Mouse (Mus musculus) heart, postnatal 4 days (tissue): ENCODE measurements around the gene Cnga1. TPM values are rescaled to one million over a fixed set of nuclear protein-coding genes. Genes with fewer than 3 reads are reported as not detected.

ENCODE experiments used
- DNase-seq: peaks from one replicate; pipeline ENCODE4 v3.0.0; 2021
- total RNA-seq, 2 experiments: library from RNA; stranded (reverse); gene quantifications; 2 replicates each; pipeline ENCODE4 v1.2.3; 2021

Cnga1 gene
- total RNA-seq: not detected

GRCm38 (mm10) chr5:72644175-72644574 is at the start of gene Cnga1:
Gene Cnga1 (minus strand): TSS chr5:72644275.
- DNase-seq: no peak

GRCm38 (mm10) chr5:72690516-72690915 is 46.4 kb upstream of the Cnga1 start:
- no peak for DNase-seq

DNA sequence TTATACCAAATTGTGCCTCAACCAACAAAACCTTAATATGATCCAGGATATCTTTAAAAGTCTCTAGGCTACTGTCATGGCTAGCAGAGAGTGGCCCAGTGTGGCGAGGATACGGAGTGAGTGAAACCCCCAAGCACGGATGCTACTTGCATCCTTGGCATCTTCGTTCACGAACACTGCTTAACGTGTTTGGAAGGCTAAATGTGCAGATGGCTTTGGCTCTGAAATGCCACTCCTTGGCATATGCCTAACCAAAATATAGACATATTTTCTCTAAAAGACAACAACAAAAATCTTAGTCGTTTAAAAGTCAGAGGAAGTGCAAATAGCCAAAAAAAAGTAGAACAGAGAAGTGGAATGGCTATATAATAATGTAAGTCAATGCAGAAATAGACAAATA is 45.5 kb upstream of the Cnga1 start:
- DNase-seq: no peak

DNA sequence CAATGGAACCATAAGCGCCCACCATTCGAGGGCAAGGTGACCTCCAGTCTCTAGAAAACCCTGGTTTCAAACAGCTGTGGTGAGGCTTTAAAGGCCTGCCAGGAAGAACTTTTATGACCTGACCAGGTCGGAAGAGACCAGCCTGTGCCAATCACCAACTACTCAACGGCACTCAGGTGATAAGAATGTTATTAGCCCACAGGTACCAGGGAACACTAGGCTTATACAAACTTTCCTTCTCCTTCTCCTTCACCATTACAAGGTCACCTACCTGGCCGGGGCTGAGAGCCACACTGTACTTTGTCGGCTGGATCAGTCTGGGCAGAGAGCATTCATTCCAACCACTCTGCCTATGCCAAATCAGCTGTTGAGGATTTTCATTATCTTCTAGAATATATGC is 37.4 kb upstream of the Cnga1 start:
- no peak for DNase-seq

- DNase-seq: no peak
Observed at GRCm38 (mm10) chr5:72674994-72675542, 31.0 kb upstream of the Cnga1 start.

GRCm38 (mm10) chr5:72671017-72671699 is 27.1 kb upstream of the Cnga1 start:
- no peak for DNase-seq

GRCm38 (mm10) chr5:72668351-72668750 is 24.3 kb upstream of the Cnga1 start:
- DNase-seq: no peak

DNA sequence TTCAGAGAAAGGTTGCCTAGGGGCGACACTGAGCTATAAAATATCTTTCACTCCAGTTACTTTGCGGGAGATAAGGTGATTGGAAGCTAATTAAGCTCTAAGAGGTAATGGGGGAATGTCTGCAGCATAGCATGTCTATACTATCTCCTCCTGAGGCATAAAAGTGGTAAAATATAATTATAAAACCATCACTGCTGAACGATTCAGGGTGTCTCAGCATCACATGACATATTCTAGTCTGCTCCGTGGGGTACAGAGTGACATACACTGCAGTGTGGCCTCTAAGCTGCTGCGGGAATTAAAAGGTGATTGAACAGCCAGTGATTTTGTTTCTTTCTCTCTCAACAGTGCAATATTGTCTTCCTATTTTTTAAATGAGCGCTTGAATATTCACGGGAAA is 22.4 kb upstream of the Cnga1 start:
- DNase-seq: no peak

GRCm38 (mm10) chr5:72665281-72665680 is 21.2 kb upstream of the Cnga1 start:
- peak; percentile 67 for DNase-seq

- DNase-seq: no peak
Observed at GRCm38 (mm10) chr5:72664854-72665253, 20.8 kb upstream of the Cnga1 start.

DNA sequence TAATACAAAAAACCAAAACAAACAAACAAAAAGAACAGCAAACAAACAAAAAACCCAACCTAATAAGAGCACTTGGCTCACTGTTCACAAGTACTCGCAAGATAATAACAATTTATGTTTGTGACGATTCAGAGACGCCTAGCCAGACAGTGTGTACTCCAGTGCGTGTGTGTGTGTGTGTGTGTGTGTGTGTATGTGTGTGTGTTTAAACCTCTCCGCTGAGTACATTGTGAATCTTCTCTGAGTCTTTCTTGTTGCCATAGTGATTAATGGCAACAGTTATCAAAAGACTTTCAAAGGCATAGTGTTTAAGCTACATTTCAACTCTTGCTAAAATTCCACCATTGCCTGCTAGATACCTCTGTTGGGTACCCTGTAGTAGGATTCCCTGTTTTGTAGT is 20.1 kb upstream of the Cnga1 start:
- no peak for DNase-seq

DNA sequence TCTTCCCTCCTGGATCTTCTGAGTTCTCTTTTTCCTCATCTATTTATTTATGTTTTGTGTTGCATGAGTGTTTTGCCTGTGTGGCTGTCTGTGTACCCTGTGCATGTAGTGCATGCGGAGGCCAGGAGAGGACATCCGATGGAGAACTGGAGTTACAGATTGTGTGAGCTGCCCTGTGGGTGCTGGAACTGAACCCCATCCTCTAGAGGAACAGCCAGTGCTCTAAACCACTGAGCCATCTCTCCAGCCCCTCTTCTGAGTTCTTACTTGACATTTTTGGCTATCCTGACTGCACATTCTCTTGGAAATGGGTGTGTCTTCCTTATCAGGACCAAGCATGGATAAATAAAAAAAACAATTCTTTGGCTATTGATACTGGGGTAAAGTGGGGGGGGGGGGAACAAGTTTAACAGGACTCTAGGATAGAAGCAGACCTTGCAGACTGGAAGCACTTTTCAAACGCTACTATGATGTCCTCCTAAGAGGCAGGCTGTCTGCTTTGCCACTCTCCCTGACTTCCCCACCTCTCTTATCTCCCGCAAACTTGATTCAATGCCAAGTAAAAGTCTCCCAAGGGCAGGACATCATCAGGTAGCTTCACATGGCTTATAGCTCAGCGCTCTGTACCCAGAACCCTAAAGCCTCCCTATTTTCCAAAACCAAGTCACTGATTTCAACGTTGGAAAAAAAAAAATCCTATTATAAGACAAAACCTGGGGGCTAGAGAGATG is 17.1 kb upstream of the Cnga1 start:
- DNase-seq: no peak

DNA sequence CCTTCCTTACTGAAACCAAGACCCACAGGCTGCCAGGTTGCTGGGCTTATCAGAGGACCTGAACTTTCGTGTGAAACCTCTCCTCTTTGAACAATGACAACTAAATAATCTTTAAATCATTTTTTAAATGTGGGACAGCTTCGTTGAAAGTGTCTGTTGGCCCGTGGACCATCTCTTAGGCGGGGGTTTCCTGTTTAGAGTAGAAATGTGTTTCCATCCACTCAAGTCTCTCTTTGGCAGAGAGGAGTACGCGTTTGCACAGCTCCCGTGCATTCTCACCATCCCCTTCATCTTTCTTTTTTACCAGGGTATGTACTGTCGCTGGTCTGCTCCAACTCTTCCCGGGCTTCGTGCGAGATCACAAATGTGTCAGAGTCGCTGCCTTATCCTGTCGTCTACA is 14.3 kb upstream of the Cnga1 start:
- no peak for DNase-seq

- no peak for DNase-seq
Observed at GRCm38 (mm10) chr5:72656270-72656791, 12.3 kb upstream of the Cnga1 start.

DNA sequence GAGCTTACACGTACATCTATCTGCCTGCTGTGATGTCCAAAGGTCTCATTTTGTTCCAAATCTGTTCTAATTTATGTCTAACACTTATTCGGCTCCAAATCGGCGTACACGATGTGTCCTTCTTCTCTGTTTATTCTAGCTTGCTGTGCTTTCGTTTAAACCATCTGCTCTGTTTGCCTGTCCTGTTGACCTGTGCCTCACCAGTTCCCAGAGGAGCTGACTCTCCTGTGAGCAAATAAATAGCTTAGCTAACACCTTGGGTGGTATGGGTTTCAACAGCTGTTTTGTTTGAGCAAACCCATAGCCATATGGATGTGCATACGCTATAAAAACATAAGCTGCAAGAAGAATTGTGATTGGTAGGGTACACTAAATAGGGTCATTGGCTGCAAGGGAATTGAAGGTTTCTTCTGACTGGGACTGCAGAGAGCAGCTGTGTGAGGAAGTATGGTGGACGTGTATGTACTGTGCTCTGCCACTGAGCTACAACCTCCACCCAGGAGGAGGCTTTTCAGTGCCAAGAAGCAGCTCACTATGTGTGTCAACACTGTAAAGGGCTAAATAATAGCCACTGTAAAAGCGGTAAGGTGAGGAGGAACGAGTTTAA is 9.1 kb upstream of the Cnga1 start:
- DNase-seq: no peak

DNA sequence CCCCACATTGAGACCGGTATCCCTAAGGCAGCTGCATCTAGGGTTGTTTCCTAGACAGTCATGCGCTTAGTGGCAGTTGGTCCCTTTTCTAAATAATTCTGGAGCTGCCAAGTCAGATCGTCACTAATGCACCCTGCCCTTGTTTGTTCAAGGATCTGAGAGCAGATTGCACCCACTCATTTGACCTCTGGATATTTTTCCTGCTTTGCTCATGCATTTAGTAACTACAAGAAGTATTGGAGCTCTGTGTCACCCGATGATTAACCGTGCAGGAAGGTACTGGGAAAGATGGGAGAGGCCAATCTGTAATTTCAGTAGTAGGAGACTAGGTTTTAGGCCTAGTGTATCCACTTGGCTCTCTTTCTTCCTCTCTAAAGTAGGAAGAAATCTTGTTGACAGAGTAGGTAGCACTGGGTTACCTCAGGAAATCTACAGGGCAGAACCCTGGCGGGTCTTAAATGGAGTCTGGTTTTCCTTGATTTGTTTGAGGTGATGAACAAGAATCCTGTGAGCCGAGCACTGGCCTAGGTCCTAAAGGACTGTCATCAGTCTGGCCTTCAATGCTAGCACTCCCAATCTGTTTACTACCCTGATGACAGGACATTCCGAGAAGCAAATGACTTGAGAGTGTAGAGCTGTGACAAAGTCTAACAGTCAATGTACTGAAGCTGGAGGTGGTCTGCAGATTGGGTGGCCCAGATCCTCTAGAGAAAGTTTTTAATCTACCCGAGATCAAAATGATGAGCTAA is 5.1 kb upstream of the Cnga1 start:
- no peak for DNase-seq

DNA sequence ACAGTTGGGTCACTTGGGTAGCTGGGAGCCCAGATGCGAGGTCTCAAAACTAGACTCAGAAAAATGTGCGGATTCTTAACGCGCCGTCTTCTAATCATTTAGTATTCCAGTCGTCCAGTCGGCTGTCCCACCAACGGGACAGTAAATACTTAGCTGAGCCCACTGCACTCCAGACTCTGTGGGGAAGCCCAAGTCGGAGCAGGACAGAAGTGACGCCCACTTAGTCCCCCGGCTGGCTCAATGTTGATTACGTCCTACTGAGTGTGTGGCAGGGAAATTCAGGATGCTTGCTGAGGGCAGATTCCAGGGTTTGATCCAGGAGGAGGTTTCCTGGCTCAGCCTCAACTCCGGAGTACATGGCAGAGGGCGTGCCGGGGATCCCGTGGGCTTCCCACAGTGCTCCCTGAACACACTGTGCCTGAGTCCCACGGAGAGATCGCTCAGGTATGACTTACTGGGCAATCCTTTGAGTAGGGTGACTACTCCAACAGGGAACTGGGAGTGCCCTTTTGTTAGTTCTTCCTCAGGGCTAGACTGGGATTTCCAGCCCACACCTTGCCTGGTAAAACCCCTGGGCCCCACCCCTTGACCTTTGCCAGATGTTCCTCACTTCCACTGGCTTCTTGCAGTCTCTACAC is 4.0 kb upstream of the Cnga1 start:
- DNase-seq: no peak

DNA sequence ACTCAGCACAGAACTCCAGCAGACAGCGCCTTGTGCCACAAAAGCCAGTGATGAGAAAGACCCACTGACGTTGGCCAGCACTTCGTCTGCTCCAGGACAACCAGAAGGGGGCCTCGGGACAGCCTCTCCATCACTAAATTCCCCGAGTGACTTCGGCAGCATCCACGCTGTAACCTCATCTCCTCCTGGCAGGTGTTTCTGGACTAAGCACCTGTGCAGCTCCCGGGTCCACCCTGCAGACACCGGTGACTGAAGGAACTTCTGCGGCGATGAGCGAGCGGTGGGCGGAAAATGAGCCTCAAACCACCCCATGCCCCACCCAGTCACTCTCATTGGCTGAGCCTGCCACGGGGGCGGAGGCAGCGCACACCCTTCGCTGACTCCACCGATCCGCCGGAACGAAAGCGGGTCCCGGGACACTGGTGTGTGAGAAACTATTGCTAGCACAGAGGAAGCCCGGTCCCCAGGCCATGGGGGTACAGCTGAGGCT is 3.4 kb upstream of the Cnga1 start, which contains the start of gene Nipal1:
Nipal1 (plus strand) TSS at position 378 of the 490 bp plus-strand sequence.
- DNase-seq: peak; percentile 55

GRCm38 (mm10) chr5:72646996-72647395 is 2.9 kb upstream of the Cnga1 start:
- no peak for DNase-seq

GRCm38 (mm10) chr5:72646131-72646530 is 2.1 kb upstream of the Cnga1 start:
- DNase-seq: no peak

DNA sequence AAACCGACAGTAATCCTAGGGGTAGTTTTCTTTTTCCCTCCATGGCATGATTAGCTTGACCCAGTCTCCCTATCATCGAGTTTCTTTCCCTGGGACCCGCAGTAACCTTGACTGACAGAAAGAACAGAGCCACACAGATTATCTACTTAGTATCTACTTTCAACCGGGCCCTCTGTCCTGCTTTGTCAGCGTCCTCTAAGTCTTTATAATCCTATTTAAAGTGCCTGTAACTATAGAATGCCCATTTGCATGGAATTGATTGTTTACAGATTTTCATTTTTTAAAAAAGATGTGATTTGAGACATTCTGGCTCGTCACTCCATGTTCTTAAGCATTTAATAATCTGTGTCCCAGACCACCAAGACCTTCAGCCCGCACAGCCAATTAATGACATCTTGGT is 420 bp downstream of the Cnga1 start:
- no peak for DNase-seq

- DNase-seq: no peak
Observed at GRCm38 (mm10) chr5:72640072-72640471, 4.0 kb downstream of the Cnga1 start.
